Mouse (Mus musculus): ENCODE measurements around the gene Lekr1. TPM values are rescaled to one million over a fixed set of nuclear protein-coding genes. Genes with fewer than 3 reads are reported as not detected.
"Not testable (repeated sequence)": the region's sequence is repeated elsewhere in the genome, so short reads cannot be mapped to it uniquely, and the experiment has no call there.

Gene Lekr1
- polyA plus RNA-seq, 1 experiment from 2014 or later, result 7.6 TPM

DNA sequence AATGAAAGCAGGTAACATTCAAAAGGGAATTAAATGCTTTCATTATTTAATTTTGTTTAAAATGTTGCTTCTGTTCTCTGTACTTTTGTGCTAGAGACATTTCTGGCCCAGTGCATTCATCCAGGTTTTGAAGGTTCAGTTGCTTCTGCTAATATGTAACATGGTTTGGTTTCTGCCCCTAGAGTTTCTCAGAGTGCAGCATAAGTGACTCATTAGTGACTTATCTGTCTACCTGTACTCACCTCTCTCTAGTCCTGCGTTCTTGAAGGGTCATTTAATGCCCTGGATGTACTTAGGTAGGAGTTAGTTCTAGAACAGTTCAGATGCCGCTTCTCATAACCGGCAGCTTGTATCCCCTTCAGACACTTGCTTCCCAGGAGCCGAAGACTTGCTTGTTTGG is 56.9 kb downstream of the Lekr1 start:
- H3K27ac ChIP-seq, result no peak overlapping the region
- WGBS, result 85% methylated on average over 4 of the region's 4 CpGs
- no peak overlapping the region for H3K4me2 ChIP-seq (replicated peaks)
- no peaks in the 10 kb centered on the region for H3K27me3 ChIP-seq (replicated peaks)
- H3K36me3 ChIP-seq, result no peaks in the 10 kb centered on the region
- no peak overlapping the region for H3K9ac ChIP-seq
- no peaks in the 10 kb centered on the region for H3K4me1 ChIP-seq
- no peaks in the 10 kb centered on the region for H3K9me3 ChIP-seq
- ATAC-seq (ENCODE audit: low FRiP score, low read depth), result no peak
- H3K4me3 ChIP-seq, result no peak overlapping the region

DNA sequence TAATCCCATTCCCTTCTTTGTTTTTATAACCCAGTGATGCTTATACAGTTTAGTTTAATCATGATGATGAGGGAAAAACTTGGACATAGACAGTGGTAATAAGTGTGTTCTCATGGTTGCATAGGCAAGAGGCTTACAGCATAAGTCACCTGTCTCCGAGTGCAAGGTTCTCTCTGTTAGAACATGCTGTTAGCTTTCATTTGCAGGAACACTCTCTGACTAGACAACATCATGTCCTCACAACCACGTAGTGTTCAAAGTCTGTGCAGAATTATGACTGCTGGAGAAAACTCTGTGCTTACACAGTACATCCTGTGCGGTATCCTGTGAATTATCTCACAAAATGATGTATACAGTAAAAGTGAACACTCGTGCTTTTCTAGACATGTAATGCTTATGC is 57.6 kb downstream of the Lekr1 start:
- no peak overlapping the region for H3K4me2 ChIP-seq (replicated peaks)
- H3K9me3 ChIP-seq, result no peaks in the 10 kb centered on the region
- H3K27me3 ChIP-seq (replicated peaks), result no peaks in the 10 kb centered on the region
- 89% methylated on average over 4 of the region's 4 CpGs for WGBS
- no peaks in the 10 kb centered on the region for H3K4me1 ChIP-seq
- H3K4me3 ChIP-seq, result no peak overlapping the region
- H3K36me3 ChIP-seq, result no peaks in the 10 kb centered on the region
- no peak for ATAC-seq (ENCODE audit: low FRiP score, low read depth)
- no peak overlapping the region for H3K27ac ChIP-seq
- no peak overlapping the region for H3K9ac ChIP-seq

DNA sequence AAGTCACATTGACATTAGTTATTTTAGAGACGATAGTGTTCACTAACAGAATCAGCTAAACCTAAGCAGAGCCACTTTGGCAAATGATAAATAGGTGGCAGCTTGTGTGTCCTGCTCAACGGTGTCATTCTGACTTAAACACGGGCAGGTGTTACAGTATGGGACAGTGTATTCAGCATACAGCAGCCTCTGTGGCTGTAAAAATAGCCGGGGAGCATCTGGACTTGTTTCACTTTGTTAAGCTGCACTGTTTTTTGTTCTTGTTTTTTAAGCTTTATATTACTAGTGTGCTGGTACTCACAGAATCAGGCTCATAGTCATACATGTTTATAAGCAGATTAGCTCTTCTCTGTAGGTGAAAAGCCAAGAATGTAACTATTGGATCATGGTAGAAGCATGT is 71.8 kb downstream of the Lekr1 start:
- WGBS, result 77% methylated on average over 4 of the region's 4 CpGs
- Histone ChIP-seq H3K27ac (no peak overlapping the region), H3K4me1 (no peaks in the 10 kb centered on the region), H3K27me3 (replicated peaks) (no peaks in the 10 kb centered on the region), H3K4me2 (replicated peaks) (no peak overlapping the region), H3K9ac (no peak overlapping the region), H3K4me3 (no peak overlapping the region), H3K9me3 (no peaks in the 10 kb centered on the region), H3K36me3 (no peaks in the 10 kb centered on the region)
- ATAC-seq (ENCODE audit: low FRiP score, low read depth), result no peak

DNA sequence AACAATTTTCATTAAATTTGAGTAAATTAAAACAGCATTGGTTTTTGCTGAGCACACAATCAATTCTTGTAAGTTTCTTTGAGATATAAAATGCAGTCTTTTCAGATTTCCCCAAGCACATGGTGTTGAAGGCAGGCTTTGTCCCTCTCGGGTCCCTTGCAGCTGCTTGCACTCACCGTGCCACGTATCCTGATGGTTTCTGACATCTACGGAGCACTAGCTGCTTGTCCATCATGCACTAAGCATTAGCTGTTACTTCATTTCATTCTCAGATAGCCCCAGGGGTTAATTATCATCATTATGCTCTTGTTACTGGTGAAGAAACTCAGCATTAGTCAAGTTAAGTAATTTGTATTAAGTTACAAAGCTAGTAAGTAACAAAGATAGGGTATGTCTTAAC is 78.9 kb downstream of the Lekr1 start:
- H3K9me3 ChIP-seq, result no peaks in the 10 kb centered on the region
- WGBS, result 58% methylated on average over 4 of the region's 4 CpGs

DNA sequence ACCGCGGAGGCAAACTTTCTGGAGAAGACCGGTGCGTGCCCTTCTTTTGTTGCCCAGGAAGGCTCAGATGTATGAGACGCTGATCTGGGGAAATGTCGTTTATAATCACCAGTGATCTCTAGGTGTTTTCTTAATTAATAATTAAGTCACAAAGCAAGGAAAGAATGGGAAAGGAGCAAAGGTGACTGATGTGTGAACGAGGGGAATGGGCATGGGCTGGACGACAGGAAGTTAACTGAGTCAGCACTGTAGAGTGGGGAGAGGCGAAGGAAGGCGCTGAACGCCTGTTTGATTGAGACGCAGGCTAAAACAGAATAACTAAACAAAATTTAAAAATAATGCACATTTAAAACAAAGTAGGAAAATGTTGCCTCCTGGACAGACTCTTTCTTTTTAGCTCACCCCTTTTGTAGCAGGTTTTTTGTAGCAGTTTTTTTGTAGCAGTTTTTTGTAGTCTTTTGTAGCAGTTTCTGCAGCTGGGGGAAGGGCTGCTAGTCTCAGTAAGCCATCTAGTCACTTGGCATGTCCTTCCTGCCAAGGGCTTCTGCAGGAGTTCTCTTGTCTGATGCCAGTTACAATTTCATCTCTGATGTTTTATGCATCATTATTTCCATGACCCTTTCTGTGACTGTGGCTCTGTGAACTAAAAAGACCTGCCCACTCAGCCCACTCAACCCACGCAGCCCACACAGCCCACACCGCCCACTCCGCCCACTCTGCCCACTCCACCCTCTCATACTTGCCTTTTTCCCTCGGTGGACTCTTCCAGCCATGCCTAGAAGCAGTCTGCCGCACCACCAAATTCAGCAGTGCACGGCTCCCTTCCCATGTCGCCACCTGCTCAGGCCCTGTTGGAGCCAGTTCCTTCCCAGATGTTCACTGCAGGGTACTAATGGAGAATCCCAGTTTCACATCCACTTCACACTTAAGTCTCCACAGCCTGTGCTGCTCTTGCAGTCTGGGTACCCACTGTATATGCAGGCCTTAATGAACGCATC is 98.8 kb downstream of the Lekr1 start:
- H3K4me1 ChIP-seq, result no peaks in the 10 kb centered on the region
- no peak overlapping the region for H3K4me3 ChIP-seq
- H3K27me3 ChIP-seq (replicated peaks), result no peaks in the 10 kb centered on the region
- H3K9me3 ChIP-seq, result no peaks in the 10 kb centered on the region
- H3K27ac ChIP-seq, result no peak overlapping the region
- no peaks in the 10 kb centered on the region for H3K36me3 ChIP-seq
- H3K9ac ChIP-seq, result no peak overlapping the region
- ATAC-seq (ENCODE audit: low FRiP score, low read depth), result no peak
- no peak overlapping the region for H3K4me2 ChIP-seq (replicated peaks)
- 82% methylated on average over 20 of the region's 20 CpGs for WGBS

More for the DNA sequence above, 78.9 kb downstream of the Lekr1 start:
- H3K9ac ChIP-seq, result no peak overlapping the region
- no peak overlapping the region for H3K27ac ChIP-seq
- no peak overlapping the region for H3K4me2 ChIP-seq (replicated peaks)
- no peak for ATAC-seq (ENCODE audit: low FRiP score, low read depth)
- no peaks in the 10 kb centered on the region for H3K4me1 ChIP-seq
- no peaks in the 10 kb centered on the region for H3K36me3 ChIP-seq
- no peaks in the 10 kb centered on the region for H3K27me3 ChIP-seq (replicated peaks)
- H3K4me3 ChIP-seq, result no peak overlapping the region

DNA sequence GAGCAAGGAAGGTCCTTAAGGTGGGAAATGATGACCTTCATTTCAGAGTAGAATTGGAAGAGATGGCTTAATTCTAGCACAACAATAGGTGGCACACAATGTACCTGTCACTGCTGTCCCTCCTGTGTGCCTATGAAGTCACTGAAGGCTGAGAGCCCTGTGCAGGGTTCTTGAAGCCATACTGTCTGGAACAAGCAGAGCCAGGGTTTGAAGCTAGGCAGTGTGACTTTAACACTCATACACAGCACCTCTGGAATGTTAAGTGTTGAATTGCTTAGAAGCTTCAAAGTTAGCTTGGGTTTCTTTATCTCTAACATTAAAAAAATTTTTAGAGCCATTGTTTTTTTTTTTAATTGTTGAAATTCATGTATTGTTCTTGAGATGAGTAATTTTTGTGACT is 100.4 kb downstream of the Lekr1 start:
- H3K9ac ChIP-seq, result no peak overlapping the region
- no peaks in the 10 kb centered on the region for H3K36me3 ChIP-seq
- H3K4me3 ChIP-seq, result no peak overlapping the region
- no peak overlapping the region for H3K27ac ChIP-seq
- H3K4me2 ChIP-seq (replicated peaks), result no peak overlapping the region
- no peaks in the 10 kb centered on the region for H3K27me3 ChIP-seq (replicated peaks)
- ATAC-seq (ENCODE audit: low FRiP score, low read depth), result no peak
- H3K9me3 ChIP-seq, result no peaks in the 10 kb centered on the region
- no peaks in the 10 kb centered on the region for H3K4me1 ChIP-seq

DNA sequence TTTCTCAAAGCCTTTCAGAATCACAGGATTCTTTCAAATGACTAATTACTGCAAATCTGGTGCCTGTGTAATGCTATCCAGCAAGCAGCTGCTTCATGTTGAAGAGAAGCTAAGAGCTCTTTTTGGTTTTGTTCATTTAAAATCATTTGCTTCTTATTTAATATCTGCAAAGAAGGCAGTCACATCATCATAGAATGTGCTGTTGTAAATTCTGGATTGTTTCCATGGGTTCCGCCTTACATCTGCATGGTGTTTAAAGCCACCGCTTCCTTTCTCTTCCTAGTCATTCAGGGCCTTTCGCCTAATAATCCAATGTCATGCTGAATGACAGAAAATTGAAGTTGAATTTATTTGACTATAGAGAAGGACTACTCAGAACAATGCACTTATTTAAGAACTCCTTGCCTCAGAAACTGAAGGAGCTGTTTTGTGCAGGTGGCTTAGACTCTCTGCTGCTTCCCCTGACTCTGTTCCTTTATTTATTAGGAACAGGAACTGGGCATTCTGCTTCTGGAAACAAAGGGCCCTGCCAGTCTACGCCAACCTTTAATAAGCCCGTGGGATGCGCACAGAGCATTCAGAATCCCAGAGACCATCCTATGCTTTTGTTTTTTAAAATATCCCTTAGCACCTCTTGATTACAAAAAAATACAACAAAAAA is 101.3 kb downstream of the Lekr1 start:
- no peaks in the 10 kb centered on the region for H3K27me3 ChIP-seq (replicated peaks)
- no peak for ATAC-seq (ENCODE audit: low FRiP score, low read depth)
- H3K4me2 ChIP-seq (replicated peaks), result no peak overlapping the region
- H3K9me3 ChIP-seq, result no peaks in the 10 kb centered on the region
- no peak overlapping the region for H3K4me3 ChIP-seq
- 35% methylated on average over 6 of the region's 6 CpGs for WGBS
- H3K4me1 ChIP-seq, result no peaks in the 10 kb centered on the region
- H3K9ac ChIP-seq, result no peak overlapping the region
- H3K36me3 ChIP-seq, result no peaks in the 10 kb centered on the region
- no peak overlapping the region for H3K27ac ChIP-seq

DNA sequence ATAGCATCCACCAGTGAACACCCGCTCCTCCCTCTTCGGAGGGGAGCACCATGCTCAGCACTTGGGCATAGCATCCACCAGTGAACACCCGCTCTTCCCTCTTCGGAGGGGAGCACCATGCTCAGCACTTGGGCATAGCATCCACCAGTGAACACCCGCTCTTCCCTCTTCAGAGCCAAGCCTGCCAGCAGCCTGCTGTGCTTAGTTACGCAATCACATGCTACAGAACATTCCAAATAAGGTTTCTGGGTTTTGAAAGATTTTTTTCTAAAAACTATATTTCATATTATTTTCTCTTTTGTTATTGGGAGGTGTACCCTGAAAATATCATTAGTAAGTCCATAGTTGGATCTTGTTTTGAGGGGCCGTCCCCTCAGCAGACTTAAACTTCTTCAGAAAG is 103.6 kb downstream of the Lekr1 start:
- WGBS, result 92% methylated on average over 7 of the region's 7 CpGs
- not testable (repeated sequence) for H3K4me3 ChIP-seq; H3K9ac ChIP-seq; H3K27me3 ChIP-seq (replicated peaks); H3K27ac ChIP-seq; H3K9me3 ChIP-seq; H3K4me2 ChIP-seq (replicated peaks); ATAC-seq (ENCODE audit: low FRiP score, low read depth); H3K4me1 ChIP-seq; H3K36me3 ChIP-seq

DNA sequence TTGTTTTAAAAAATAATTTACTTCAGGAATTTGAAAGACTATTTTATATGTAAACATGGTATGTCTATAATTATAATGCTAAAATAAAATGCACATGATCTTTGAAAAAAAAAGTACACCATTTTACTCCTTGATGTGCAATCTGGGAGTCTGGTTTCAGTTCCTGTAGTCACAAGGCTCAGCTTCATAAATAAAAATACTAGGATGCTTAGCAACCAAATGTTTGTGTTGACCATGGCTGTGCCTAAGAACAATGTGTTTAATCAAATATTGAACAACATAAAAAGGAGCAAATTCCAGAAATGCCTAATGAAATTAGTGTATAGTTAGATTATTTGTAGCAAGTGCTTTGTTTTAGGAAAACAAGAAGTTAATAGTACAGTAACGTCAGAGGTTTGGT is 107.9 kb downstream of the Lekr1 start:
- Histone ChIP-seq H3K36me3 (no peaks in the 10 kb centered on the region), H3K27me3 (replicated peaks) (no peaks in the 10 kb centered on the region), H3K9me3 (no peaks in the 10 kb centered on the region), H3K4me1 (no peaks in the 10 kb centered on the region), H3K4me3 (no peak overlapping the region), H3K4me2 (replicated peaks) (no peak overlapping the region), H3K27ac (no peak overlapping the region), H3K9ac (no peak overlapping the region)
- no peak for ATAC-seq (ENCODE audit: low FRiP score, low read depth)
- 93% methylated on average over 1 of the region's 1 CpGs for WGBS

DNA sequence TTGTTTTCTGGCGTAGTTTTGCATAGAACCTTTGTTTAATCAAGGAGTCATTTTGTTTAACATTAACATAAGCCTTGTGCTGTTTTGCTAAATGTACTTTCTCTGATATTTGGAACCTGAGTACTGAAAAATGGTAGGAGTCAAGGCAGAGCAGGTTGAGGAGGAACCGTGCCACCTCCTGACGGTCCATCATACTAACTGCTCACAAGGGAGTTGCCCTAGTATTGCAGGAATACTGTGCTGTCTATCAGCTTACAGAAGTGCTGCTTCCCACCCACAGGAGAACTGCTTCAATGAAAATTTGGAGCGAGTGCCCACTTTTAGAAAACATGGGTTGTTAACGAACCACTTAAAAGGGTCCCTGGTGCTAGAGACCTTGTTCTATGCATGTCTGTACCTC is 109.1 kb downstream of the Lekr1 start:
- WGBS, result 83% methylated on average over 5 of the region's 5 CpGs

DNA sequence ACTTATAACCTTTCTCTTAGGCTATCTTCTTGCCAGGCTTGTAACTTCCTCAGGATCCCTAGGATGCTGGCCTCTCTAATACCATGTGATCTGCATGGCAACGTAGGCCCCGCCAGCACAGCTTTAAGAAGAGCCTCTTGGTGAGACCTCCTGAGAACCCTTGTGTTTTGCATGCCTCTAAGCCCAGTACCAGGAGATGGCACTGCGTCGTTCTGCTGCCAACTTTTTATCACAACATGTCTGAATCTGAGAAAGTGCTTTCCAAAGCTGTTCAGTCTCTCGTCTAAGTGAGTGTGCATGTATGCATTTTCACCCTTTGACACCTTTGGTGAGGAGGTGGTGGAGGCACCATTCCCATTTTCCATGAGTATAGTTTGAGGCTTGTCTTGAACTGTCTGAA is 116.2 kb downstream of the Lekr1 start:
- H3K9me3 ChIP-seq, result no peaks in the 10 kb centered on the region
- no peaks in the 10 kb centered on the region for H3K36me3 ChIP-seq
- no peak overlapping the region for H3K27ac ChIP-seq
- no peaks in the 10 kb centered on the region for H3K4me1 ChIP-seq
- H3K4me2 ChIP-seq (replicated peaks), result no peak overlapping the region
- ATAC-seq (ENCODE audit: low FRiP score, low read depth), result no peak
- no peak overlapping the region for H3K4me3 ChIP-seq
- 86% methylated on average over 5 of the region's 5 CpGs for WGBS
- H3K9ac ChIP-seq, result no peak overlapping the region
- no peaks in the 10 kb centered on the region for H3K27me3 ChIP-seq (replicated peaks)

More for the DNA sequence above, 109.1 kb downstream of the Lekr1 start:
- no peaks in the 10 kb centered on the region for H3K4me1 ChIP-seq
- H3K4me3 ChIP-seq, result no peak overlapping the region
- no peak overlapping the region for H3K4me2 ChIP-seq (replicated peaks)
- H3K9ac ChIP-seq, result no peak overlapping the region
- no peaks in the 10 kb centered on the region for H3K27me3 ChIP-seq (replicated peaks)
- H3K27ac ChIP-seq, result no peak overlapping the region
- H3K36me3 ChIP-seq, result no peaks in the 10 kb centered on the region
- no peaks in the 10 kb centered on the region for H3K9me3 ChIP-seq
- no peak for ATAC-seq (ENCODE audit: low FRiP score, low read depth)

DNA sequence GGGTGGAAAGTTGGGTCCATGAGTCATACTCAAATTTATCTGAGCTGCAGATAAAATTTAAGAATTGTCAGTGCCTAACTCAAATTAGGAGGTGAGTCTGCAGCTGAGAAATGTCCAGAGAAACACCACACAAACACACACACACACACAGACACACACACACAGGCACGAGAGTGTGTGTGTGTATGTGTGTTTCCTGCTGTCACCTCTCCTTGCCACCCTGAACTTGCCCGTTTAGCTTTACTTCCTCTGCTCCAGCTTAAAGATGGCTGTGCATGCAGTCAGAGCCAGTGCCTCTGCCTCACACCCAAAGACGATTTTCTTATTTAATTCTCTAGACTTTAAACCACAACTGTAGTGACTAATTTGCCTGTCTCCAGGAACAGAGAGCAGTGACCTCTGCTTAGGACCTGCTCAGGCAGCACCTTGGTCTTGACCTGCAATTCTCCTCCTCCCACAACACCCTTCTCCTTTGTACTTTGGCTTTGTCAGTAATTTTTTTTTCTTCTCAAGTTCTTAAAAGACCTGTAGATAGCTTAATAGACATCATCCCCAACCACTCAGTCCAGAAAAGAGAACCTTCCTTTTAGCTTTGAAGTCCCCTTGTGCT is 124.2 kb downstream of the Lekr1 start:
- H3K4me3 ChIP-seq, result no peak overlapping the region
- H3K27me3 ChIP-seq (replicated peaks), result no peaks in the 10 kb centered on the region
- ATAC-seq (ENCODE audit: low FRiP score, low read depth), result no peak
- WGBS, result 76% methylated on average over 3 of the region's 3 CpGs
- no peak overlapping the region for H3K4me2 ChIP-seq (replicated peaks)
- no peaks in the 10 kb centered on the region for H3K4me1 ChIP-seq
- no peaks in the 10 kb centered on the region for H3K9me3 ChIP-seq
- no peak overlapping the region for H3K27ac ChIP-seq
- H3K36me3 ChIP-seq, result no peaks in the 10 kb centered on the region
- H3K9ac ChIP-seq, result no peak overlapping the region

Measured in neural tube, embryonic 12.5 days (tissue).